Mouse (Mus musculus) thymus, postnatal 4 days (tissue): Measurements from ENCODE around the gene Ptprn2.

Experiments used
- DNase-seq: peaks from one replicate; pipeline ENCODE4 v3.0.0; 2021

Ptprn2 gene

GRCm38 (mm10) chr12:117175072-117175681 lies 689.7 kb downstream of the Ptprn2 start:
- DNase-seq = no peak

- no peak for DNase-seq
Observed at GRCm38 (mm10) chr12:117176259-117176823, 690.8 kb downstream of the Ptprn2 start.

GRCm38 (mm10) chr12:117187167-117187566 lies 701.6 kb downstream of the Ptprn2 start:
- DNase-seq = no peak

- DNase-seq = no peak
Observed at GRCm38 (mm10) chr12:117192001-117192400, 706.5 kb downstream of the Ptprn2 start.

- no peak for DNase-seq
Observed at GRCm38 (mm10) chr12:117196721-117197425, 711.4 kb downstream of the Ptprn2 start.

GRCm38 (mm10) chr12:117198093-117198492 lies 712.6 kb downstream of the Ptprn2 start:
- DNase-seq = no peak

GRCm38 (mm10) chr12:117200117-117200516 lies 714.6 kb downstream of the Ptprn2 start:
- DNase-seq = no peak

- no peak for DNase-seq
Observed at GRCm38 (mm10) chr12:117200590-117200989, 715.1 kb downstream of the Ptprn2 start.

GRCm38 (mm10) chr12:117203506-117203905 lies 718.0 kb downstream of the Ptprn2 start:
- DNase-seq = no peak

- DNase-seq = no peak
Observed at GRCm38 (mm10) chr12:117204905-117205304, 719.4 kb downstream of the Ptprn2 start.

- no peak for DNase-seq
Observed at GRCm38 (mm10) chr12:117207421-117208120, 722.1 kb downstream of the Ptprn2 start.

GRCm38 (mm10) chr12:117210467-117210866 lies 724.9 kb downstream of the Ptprn2 start:
- DNase-seq = no peak

GRCm38 (mm10) chr12:117213531-117213930 lies 728.0 kb downstream of the Ptprn2 start:
- DNase-seq = no peak

GRCm38 (mm10) chr12:117214272-117214671 lies 728.8 kb downstream of the Ptprn2 start:
- DNase-seq = no peak

GRCm38 (mm10) chr12:117214919-117215318 lies 729.4 kb downstream of the Ptprn2 start:
- DNase-seq = no peak

GRCm38 (mm10) chr12:117221909-117222308 lies 736.4 kb downstream of the Ptprn2 start:
- DNase-seq = no peak

- DNase-seq = no peak
Observed at GRCm38 (mm10) chr12:117224036-117224435, 738.5 kb downstream of the Ptprn2 start.

- no peak for DNase-seq
Observed at GRCm38 (mm10) chr12:117227236-117227635, 741.7 kb downstream of the Ptprn2 start.

- no peak for DNase-seq
Observed at GRCm38 (mm10) chr12:117229442-117229841, 743.9 kb downstream of the Ptprn2 start.

- no peak for DNase-seq
Observed at GRCm38 (mm10) chr12:117230282-117230681, 744.8 kb downstream of the Ptprn2 start.

GRCm38 (mm10) chr12:117231850-117232249 lies 746.3 kb downstream of the Ptprn2 start:
- DNase-seq = no peak

GRCm38 (mm10) chr12:117235114-117235513 lies 749.6 kb downstream of the Ptprn2 start:
- no peak for DNase-seq

GRCm38 (mm10) chr12:117236020-117236734 lies 750.7 kb downstream of the Ptprn2 start:
- no peak for DNase-seq
